Mouse (Mus musculus) intestine, embryonic 15.5 days (tissue): ENCODE results near the gene Gsto2. TPM values are rescaled to one million over a fixed set of nuclear protein-coding genes. Genes with fewer than 3 reads are reported as not detected.

Experiments
- ATAC-seq: fragments of 200-750 bp; cut with Nextera tagmentation; 2 replicates; pipeline ENCODE4 v1.8.0; 2017; ENCODE audit warnings: moderate TSS enrichment, moderate library complexity
- H3K27ac ChIP-seq: fragments of 300-500 bp; sonication (generic); 2 replicates; pipeline ENCODE4 v1.5.1; 2015; ENCODE audit warnings: mild to moderate bottlenecking, inconsistent platforms
- H3K27me3 ChIP-seq: fragments of 300-500 bp; sonication (generic); replicated peaks from 2 replicates; pipeline ENCODE4 v1.6.1; 2015; ENCODE audit warnings: inconsistent platforms
- H3K36me3 ChIP-seq: fragments of 300-500 bp; sonication (generic); 2 replicates; pipeline ENCODE4 v1.6.1; 2015; ENCODE audit warnings: inconsistent platforms
- H3K4me1 ChIP-seq: fragments of 300-500 bp; sonication (generic); replicated peaks from 2 replicates; pipeline ENCODE4 v1.6.1; 2015; ENCODE audit warnings: inconsistent platforms
- H3K4me2 ChIP-seq: fragments of 300-500 bp; sonication (generic); replicated peaks from 2 replicates; pipeline ENCODE4 v1.6.1; 2015; ENCODE audit warnings: mild to moderate bottlenecking, inconsistent platforms
- H3K4me3 ChIP-seq: fragments of 300-500 bp; sonication (generic); replicated peaks from 2 replicates; pipeline ENCODE4 v1.5.1; 2015; ENCODE audit warnings: inconsistent platforms
- H3K9ac ChIP-seq: fragments of 300-500 bp; sonication (generic); 2 replicates; pipeline ENCODE4 v1.6.1; 2015; ENCODE audit warnings: inconsistent platforms
- H3K9me3 ChIP-seq: fragments of 300-500 bp; sonication (generic); 2 replicates; pipeline ENCODE4 v1.6.1; 2016; ENCODE audit warnings: inconsistent platforms
- WGBS: fragments of 180-500 bp; shearing (Covaris S2); methylation state at CpG from one replicate; pipeline ENCODE4 v1.1.7; 2015; 5-methylcytosine and 5-hydroxymethylcytosine counted together
- polyA plus RNA-seq: library from polyadenylated mRNA; unstranded; fragments of >200 nt; fragmentation: Nextera tagmentation; extraction: Ambion mirVana; gene quantifications from 2 replicates; pipeline ENCODE4 v1.2.1, GENCODE M21; 2015

Gsto2 gene
- polyA plus RNA-seq, 1 experiment from 2014 or later, result 0.68 TPM

DNA sequence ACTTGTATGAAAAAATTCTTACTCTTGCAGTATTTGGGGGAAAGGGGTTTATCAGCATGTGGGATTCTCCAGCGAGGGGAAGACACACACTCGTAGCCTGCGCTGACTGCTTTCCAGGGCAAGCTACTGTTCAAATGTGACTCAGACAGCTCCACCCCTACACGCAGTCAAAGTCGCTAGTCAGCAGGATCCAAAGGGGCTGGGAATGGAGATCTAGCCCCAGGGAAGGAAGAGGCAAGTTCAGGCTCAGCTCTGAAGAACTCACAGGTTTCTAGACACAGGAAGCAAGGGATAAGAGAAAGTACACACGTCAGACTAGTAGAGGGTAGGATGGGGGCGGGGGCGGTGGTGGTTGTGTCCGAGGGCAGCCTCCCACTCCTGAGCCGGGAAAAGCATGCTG is 35.2 kb downstream of the Gsto2 start:
- ATAC-seq, result no peak
- H3K36me3 ChIP-seq, result 0 out of 2 replicates have a peak, but pooled peaks cover 18% of the 10 kb centered on the region
- no peaks in the 10 kb centered on the region for H3K9me3 ChIP-seq
- H3K4me1 ChIP-seq, result peaks cover 23% of the 10 kb centered on the region
- no peak overlapping the region for H3K27ac ChIP-seq
- 80% methylated on average over 10 of the region's 10 CpGs for WGBS
- no peak overlapping the region for H3K4me2 ChIP-seq
- no peak overlapping the region for H3K9ac ChIP-seq
- H3K27me3 ChIP-seq, result no peaks in the 10 kb centered on the region
- H3K4me3 ChIP-seq, result no peak overlapping the region

GRCm38 (mm10) chr19:47902316-47903201 is 37.2 kb downstream of the Gsto2 start:
- no peaks in the 10 kb centered on the region for H3K9me3 ChIP-seq
- no peaks in the 10 kb centered on the region for H3K27me3 ChIP-seq
- H3K4me1 ChIP-seq, result peaks cover 23% of the 10 kb centered on the region
- ATAC-seq, result 0 out of 2 replicates have a peak, but pooled peaks have one; percentile 16
- no peak overlapping the region for H3K9ac ChIP-seq
- 66% methylated on average over 13 of the region's 13 CpGs for WGBS
- no peak overlapping the region for H3K4me2 ChIP-seq
- 0 out of 2 replicates have a peak, but pooled peaks cover 3% of the 10 kb centered on the region for H3K36me3 ChIP-seq
- 0 out of 2 replicates have a peak overlapping the region, but pooled peaks have one; percentile 7 for H3K27ac ChIP-seq
- no peak overlapping the region for H3K4me3 ChIP-seq

- peaks cover 28% of the 10 kb centered on the region for H3K4me1 ChIP-seq
- no peak overlapping the region for H3K9ac ChIP-seq
- H3K36me3 ChIP-seq, result no peaks in the 10 kb centered on the region
- no peaks in the 10 kb centered on the region for H3K27me3 ChIP-seq
- WGBS, result 73% methylated on average over 4 of the region's 4 CpGs
- ATAC-seq, result no peak
- H3K27ac ChIP-seq, result no peak overlapping the region
- H3K4me2 ChIP-seq, result no peak overlapping the region
- H3K4me3 ChIP-seq, result no peak overlapping the region
- H3K9me3 ChIP-seq, result no peaks in the 10 kb centered on the region
These were observed 38.3 kb downstream of the Gsto2 start for GRCm38 (mm10) chr19:47903679-47904078.

DNA sequence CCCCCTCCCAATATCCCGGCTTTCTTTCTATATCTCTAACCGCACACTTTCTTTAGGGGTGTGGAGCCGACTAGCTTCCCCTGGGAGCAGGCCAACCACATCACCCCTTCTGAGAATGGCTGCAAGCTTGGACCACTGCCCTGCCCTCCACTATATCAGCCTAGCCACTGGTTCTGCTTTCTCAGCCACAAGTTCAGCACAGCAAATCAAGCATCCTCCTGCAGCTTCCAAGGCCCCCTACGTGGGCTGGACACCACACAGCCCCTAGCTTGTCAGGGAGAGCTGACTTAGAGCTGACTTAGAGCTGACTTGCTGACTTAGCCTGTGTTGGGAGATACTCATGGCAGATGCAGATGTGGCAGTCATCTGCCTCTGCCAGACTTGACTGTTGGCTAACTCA is 39.7 kb downstream of the Gsto2 start:
- Histone ChIP-seq H3K9me3 (no peaks in the 10 kb centered on the region), H3K27ac (no peak overlapping the region), H3K4me2 (no peak overlapping the region), H3K36me3 (no peaks in the 10 kb centered on the region), H3K4me1 (peaks cover 38% of the 10 kb centered on the region), H3K4me3 (no peak overlapping the region), H3K9ac (no peak overlapping the region), H3K27me3 (no peaks in the 10 kb centered on the region)
- ATAC-seq, result no peak
- 71% methylated on average over 4 of the region's 4 CpGs for WGBS

DNA sequence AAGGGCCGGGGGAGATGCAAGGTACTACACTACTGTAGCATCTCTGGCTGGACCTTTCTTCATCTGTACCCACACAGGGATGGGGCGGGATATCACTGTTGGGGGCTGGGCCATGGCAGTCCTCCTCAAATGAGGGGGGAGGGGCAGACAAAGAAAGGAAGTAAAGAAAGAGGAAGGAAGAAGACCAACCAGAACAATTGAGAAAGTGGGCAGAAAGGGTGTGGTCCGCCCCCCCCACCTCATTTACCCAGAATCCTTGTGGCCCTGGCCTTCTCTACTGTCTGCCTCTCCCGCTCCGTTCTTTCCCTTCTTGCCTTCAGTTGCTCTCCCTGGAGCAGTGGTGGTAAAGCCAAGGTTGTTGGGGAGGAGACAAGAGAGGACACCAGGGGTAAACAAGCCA is 40.3 kb downstream of the Gsto2 start:
- Histone ChIP-seq H3K4me2 (no peak overlapping the region), H3K27me3 (no peaks in the 10 kb centered on the region), H3K36me3 (no peaks in the 10 kb centered on the region), H3K27ac (no peak overlapping the region), H3K4me1 (peaks cover 38% of the 10 kb centered on the region), H3K4me3 (no peak overlapping the region), H3K9ac (no peak overlapping the region), H3K9me3 (no peaks in the 10 kb centered on the region)
- no peak for ATAC-seq
- 83% methylated on average over 5 of the region's 5 CpGs for WGBS

DNA sequence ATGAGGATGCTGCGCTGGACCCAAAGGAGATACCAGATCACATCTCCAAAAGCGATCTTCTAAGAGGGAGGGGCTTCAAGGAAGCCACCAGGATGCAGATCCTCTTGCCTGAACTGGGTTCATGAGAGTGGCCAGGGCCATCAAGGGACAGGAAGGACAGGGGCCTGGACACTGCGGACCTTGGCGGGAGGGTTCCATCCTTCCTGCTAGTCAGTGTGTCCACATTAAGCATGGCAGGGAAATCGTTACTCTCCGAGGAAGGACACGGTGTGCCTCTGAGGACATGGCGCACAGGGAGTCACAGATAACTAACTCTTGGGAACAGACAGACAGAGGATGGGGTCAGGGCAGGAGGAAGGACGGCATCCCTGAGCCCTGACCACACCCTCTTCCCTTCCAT is 42.3 kb downstream of the Gsto2 start:
- H3K27me3 ChIP-seq, result no peaks in the 10 kb centered on the region
- H3K4me1 ChIP-seq, result peaks cover 36% of the 10 kb centered on the region
- no peak for ATAC-seq
- WGBS, result 83% methylated on average over 9 of the region's 9 CpGs
- no peaks in the 10 kb centered on the region for H3K9me3 ChIP-seq
- H3K4me3 ChIP-seq, result no peak overlapping the region
- no peaks in the 10 kb centered on the region for H3K36me3 ChIP-seq
- H3K9ac ChIP-seq, result no peak overlapping the region
- no peak overlapping the region for H3K4me2 ChIP-seq
- no peak overlapping the region for H3K27ac ChIP-seq

DNA sequence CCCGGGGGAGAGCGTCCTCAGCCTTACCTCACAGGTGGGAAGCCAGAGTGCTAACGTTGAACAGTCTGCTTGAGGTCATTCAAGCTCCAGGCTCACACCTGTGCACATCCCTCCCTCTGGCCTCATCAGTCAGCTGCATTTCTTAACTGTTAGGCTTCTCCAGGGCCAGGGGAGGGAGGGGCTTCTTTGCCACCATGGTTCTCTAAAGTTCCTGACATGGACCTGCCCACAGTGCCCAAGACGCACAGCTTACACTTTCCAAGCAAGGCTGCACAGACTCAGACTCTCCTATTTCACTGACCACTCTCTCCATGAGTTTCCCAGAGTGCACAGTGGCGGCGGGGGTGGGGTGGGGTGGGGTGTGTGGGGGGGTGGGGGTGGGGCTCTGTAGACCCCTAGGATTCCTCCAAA is 43.6 kb downstream of the Gsto2 start:
- Histone ChIP-seq H3K4me2 (no peak overlapping the region; the same call in 1 of the 2 replicates), H3K4me1 (peaks cover 25% of the 10 kb centered on the region), H3K9ac (no peak overlapping the region), H3K4me3 (no peak overlapping the region), H3K36me3 (no peaks in the 10 kb centered on the region), H3K9me3 (no peaks in the 10 kb centered on the region), H3K27me3 (no peaks in the 10 kb centered on the region), H3K27ac (no peak overlapping the region)
- WGBS, result 29% methylated on average over 6 of the region's 6 CpGs
- peak; percentile 39; the same call in 1 of the 2 replicates for ATAC-seq

DNA sequence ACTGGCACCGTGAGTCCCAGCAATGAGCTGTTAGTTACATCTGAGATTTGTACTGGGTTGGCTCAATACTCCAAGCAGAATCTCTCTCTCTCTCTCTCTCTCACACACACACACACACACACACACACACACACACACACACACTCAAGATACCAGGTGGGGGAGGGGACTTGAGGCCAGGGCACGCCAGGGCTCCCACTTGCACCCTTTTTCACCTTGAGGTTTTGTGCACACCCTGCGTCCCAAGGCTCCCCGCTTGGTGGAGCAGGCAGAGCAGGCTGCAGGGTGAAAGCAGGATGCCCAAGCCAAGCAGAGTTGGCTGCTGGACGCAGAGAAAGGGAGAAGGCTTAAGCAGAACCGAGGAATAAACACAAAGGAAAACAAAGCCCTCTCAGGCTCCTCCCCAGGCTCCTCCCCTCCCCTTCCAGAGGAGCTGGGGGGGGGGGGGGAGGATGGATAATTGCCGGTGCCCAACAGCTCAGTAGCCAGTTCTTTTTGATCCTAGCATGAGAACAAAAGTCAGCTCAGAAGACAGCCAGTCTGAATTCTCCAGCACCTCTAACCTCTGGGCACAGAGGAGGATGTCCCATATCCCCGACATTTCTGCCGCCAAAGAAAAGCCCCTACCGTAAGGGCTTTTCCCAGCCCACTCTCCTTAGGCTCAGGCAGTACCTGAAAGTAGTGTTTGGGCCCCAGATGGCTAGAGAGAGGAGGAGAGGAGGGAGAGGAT is 44.2 kb downstream of the Gsto2 start:
- Histone ChIP-seq H3K27ac (peak overlapping the region; percentile 51), H3K4me2 (peak overlapping the region; percentile 43), H3K9me3 (no peaks in the 10 kb centered on the region), H3K4me3 (peak overlapping the region; percentile 6; the same call in 1 of the 2 replicates), H3K36me3 (no peaks in the 10 kb centered on the region), H3K9ac (0 out of 2 replicates have a peak overlapping the region, but pooled peaks have one; percentile 34), H3K27me3 (no peaks in the 10 kb centered on the region), H3K4me1 (peaks cover 25% of the 10 kb centered on the region)
- WGBS, result 10% methylated on average over 10 of the region's 10 CpGs
- ATAC-seq, result peak; percentile 61

- Histone ChIP-seq H3K9ac (no peak overlapping the region), H3K4me2 (peak overlapping the region; percentile 43; the same call in 1 of the 2 replicates), H3K4me3 (no peak overlapping the region), H3K9me3 (no peaks in the 10 kb centered on the region), H3K36me3 (no peaks in the 10 kb centered on the region), H3K27me3 (no peaks in the 10 kb centered on the region), H3K4me1 (peaks cover 23% of the 10 kb centered on the region), H3K27ac (no peak overlapping the region)
- no peak for ATAC-seq
- WGBS, result 42% methylated on average over 4 of the region's 4 CpGs
These were observed 44.8 kb downstream of the Gsto2 start for GRCm38 (mm10) chr19:47910117-47910618.

- H3K4me3 ChIP-seq, result no peak overlapping the region
- 87% methylated on average over 4 of the region's 4 CpGs for WGBS
- no peaks in the 10 kb centered on the region for H3K36me3 ChIP-seq
- ATAC-seq, result no peak
- H3K4me2 ChIP-seq, result no peak overlapping the region
- H3K27ac ChIP-seq, result no peak overlapping the region
- H3K9me3 ChIP-seq, result no peaks in the 10 kb centered on the region
- H3K27me3 ChIP-seq, result no peaks in the 10 kb centered on the region
- H3K4me1 ChIP-seq, result peaks cover 23% of the 10 kb centered on the region
- H3K9ac ChIP-seq, result no peak overlapping the region
These were observed 45.4 kb downstream of the Gsto2 start for GRCm38 (mm10) chr19:47910751-47911150.

DNA sequence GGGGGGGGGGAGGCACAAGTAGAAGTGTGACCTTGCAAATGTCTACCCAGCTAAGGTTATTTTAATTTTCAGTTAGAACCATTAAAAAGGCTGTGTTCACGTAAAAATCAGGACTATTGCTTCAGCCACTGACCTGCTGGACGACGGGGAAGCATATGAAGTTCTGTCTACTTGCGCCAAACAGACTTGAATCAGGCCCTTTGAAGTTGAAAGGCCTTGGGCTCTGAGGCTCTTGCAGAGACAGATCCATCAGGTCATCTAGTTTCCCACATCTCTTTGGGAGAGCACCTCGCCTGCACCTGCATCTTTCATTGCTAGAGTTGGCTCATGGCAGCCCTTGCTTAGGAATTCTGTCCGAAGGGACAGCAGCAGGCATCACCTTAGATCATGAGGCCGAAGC is 48.0 kb downstream of the Gsto2 start:
- Histone ChIP-seq H3K27ac (no peak overlapping the region), H3K9me3 (no peaks in the 10 kb centered on the region), H3K27me3 (no peaks in the 10 kb centered on the region), H3K4me3 (no peak overlapping the region), H3K9ac (no peak overlapping the region), H3K4me1 (peaks cover 34% of the 10 kb centered on the region), H3K36me3 (no peaks in the 10 kb centered on the region), H3K4me2 (no peak overlapping the region)
- ATAC-seq, result no peak
- WGBS, result 90% methylated on average over 7 of the region's 7 CpGs

DNA sequence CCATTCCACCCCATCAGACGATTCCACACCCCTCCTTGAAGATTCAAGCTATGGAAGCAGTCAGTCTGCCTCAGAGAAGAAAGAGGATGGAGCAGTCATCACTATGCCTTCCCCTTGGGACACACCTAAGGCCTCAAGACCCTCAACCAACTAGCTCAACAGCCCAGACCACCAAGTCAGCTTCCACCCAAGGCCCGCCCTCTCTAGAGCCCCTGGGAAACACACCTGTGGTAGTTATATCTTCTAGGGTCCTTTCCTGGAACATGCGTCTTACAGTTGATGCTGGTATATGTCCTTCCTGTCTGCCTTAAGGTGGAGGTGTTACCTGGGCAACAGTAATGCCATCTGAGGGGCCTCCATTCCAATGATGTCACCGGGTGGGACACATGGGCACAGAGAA is 48.9 kb downstream of the Gsto2 start:
- peaks cover 26% of the 10 kb centered on the region for H3K4me1 ChIP-seq
- H3K36me3 ChIP-seq, result no peaks in the 10 kb centered on the region
- no peak overlapping the region for H3K27ac ChIP-seq
- ATAC-seq, result no peak
- H3K27me3 ChIP-seq, result no peaks in the 10 kb centered on the region
- 95% methylated on average over 4 of the region's 4 CpGs for WGBS
- H3K9me3 ChIP-seq, result no peaks in the 10 kb centered on the region
- H3K9ac ChIP-seq, result no peak overlapping the region
- H3K4me2 ChIP-seq, result no peak overlapping the region
- no peak overlapping the region for H3K4me3 ChIP-seq
